Mouse (Mus musculus): ENCODE results near the gene Mep1a.

- no peak for TF ChIP-seq EP300 (IDR thresholded peaks at IDR 0.05)
- no peak for TF ChIP-seq CTCF (IDR thresholded peaks at IDR 0.05)
Observed at GRCm38 (mm10) chr17:43543539-43543938, 40.9 kb upstream of the Mep1a start, which contains the start of gene Ankrd66.
